Mouse (Mus musculus) cerebellum, adult (tissue): Measurements from ENCODE around the gene Vamp9.

Experiments used
- ATAC-seq: cut with Nextera tagmentation; 2 replicates; pipeline ENCODE4 v1.9.2; 2017; ENCODE audit warnings: mild to moderate bottlenecking, moderate library complexity, mixed read lengths; ENCODE audit not compliant: insufficient number of reproducible peaks, low FRiP score, low TSS enrichment

The Vamp9 gene

GRCm38 (mm10) chr5:99941273-99941672, 35.2 kb downstream of the Vamp9 start:
- no peak for ATAC-seq

- ATAC-seq: no peak
Measured at GRCm38 (mm10) chr5:99941776-99942502, 35.9 kb downstream of the Vamp9 start.

GRCm38 (mm10) chr5:99952513-99952912, 46.5 kb downstream of the Vamp9 start:
- no peak for ATAC-seq

GRCm38 (mm10) chr5:99953883-99954282, 47.8 kb downstream of the Vamp9 start:
- ATAC-seq: no peak

- ATAC-seq: no peak
Measured at GRCm38 (mm10) chr5:99958666-99959065, 52.6 kb downstream of the Vamp9 start.

GRCm38 (mm10) chr5:99959236-99959936, 53.3 kb downstream of the Vamp9 start:
- ATAC-seq: no peak

- no peak for ATAC-seq
Measured at GRCm38 (mm10) chr5:99959960-99960359, 53.9 kb downstream of the Vamp9 start.

- ATAC-seq: no peak
Measured at GRCm38 (mm10) chr5:99973941-99974340, 67.9 kb downstream of the Vamp9 start.

GRCm38 (mm10) chr5:99975061-99975460, 69.0 kb downstream of the Vamp9 start:
- ATAC-seq: no peak

GRCm38 (mm10) chr5:99975776-99976175, 69.7 kb downstream of the Vamp9 start:
- ATAC-seq: no peak

- no peak for ATAC-seq
Measured at GRCm38 (mm10) chr5:99976334-99976955, 70.4 kb downstream of the Vamp9 start.

- peak; percentile 45; the same call in 1 of the 2 replicates for ATAC-seq
Measured at GRCm38 (mm10) chr5:99977516-99978301, 71.7 kb downstream of the Vamp9 start.

- ATAC-seq: peak; percentile 90
Measured at GRCm38 (mm10) chr5:99978699-99979442, 72.8 kb downstream of the Vamp9 start, which contains the start of the genes Hnrnpd and 4930524J08Rik. Gene Hnrnpd (minus strand): TSS chr5:99978938. Gene 4930524J08Rik (plus strand): TSS chr5:99979061.

- ATAC-seq: no peak
Measured at GRCm38 (mm10) chr5:99983452-99984061, 77.5 kb downstream of the Vamp9 start.

GRCm38 (mm10) chr5:99994166-99994565, 88.1 kb downstream of the Vamp9 start:
- ATAC-seq: no peak

GRCm38 (mm10) chr5:99994680-99995079, 88.6 kb downstream of the Vamp9 start:
- no peak for ATAC-seq

GRCm38 (mm10) chr5:100000048-100000447, 94.0 kb downstream of the Vamp9 start:
- no peak for ATAC-seq

- ATAC-seq: no peak
Measured at GRCm38 (mm10) chr5:100000500-100000899, 94.4 kb downstream of the Vamp9 start.
